Mouse (Mus musculus) subcutaneous adipose tissue, adult 2 months (tissue): Measurements from ENCODE around the gene Tbc1d4. TPM values are rescaled to one million over a fixed set of nuclear protein-coding genes. Genes with fewer than 3 reads are reported as not detected.

ENCODE experiments used
- polyA plus RNA-seq: library from polyadenylated mRNA; depleted of rRNA; stranded (reverse); fragments of >200 nt; gene quantifications from 2 replicates; pipeline ENCODE4 v1.2.3, GENCODE M21; 2012; ENCODE audit warnings: low replicate concordance; rRNA removed

Gene Tbc1d4
- polyA plus RNA-seq, result 15.6 and 23.3 TPM in 2 replicates

DNA sequence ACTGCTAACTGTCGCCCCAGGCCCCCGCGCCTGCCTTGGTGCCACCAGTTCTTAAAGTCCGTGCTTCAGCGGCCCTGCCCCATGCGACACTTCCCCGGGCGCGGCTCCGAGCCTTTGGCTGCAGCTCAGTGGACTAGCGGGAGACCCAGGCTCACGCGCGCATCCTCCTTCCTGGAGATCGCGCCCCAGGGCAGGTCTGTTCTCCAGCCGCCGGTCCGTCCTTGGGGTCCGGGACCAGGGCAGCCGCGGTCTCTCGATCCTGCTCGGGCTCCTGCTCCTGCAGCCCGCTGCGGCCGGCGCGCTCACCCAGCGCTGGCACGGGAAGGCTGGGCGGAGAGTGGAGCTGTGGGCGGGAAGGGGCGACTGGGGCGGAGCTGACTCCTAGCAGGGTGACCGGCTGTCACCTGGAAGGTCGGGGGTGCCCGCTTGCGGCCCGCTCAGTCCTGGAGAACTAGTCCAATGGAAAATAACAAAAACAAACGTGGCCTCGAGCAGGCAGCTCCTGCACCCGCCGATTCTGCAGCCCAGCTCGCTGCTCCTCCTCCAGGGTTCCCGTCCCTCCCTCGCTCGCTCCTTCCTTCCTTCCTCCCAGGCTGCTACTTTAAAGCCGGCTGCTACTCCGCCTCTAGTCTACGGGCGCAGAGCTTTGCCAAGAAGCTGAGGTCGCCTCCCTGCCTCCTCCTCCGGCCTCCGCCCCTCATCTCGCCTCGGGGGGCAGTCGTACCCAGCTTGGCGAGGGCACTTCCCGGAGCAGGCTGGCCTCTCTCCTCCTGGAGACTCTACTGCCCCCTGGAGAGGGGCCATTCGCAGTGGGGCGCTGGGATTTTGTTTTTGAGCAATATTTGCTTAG is at the start of gene Tbc1d4:
Gene Tbc1d4, minus strand, starts transcription at position 673 of the 850 bp plus-strand sequence.

DNA sequence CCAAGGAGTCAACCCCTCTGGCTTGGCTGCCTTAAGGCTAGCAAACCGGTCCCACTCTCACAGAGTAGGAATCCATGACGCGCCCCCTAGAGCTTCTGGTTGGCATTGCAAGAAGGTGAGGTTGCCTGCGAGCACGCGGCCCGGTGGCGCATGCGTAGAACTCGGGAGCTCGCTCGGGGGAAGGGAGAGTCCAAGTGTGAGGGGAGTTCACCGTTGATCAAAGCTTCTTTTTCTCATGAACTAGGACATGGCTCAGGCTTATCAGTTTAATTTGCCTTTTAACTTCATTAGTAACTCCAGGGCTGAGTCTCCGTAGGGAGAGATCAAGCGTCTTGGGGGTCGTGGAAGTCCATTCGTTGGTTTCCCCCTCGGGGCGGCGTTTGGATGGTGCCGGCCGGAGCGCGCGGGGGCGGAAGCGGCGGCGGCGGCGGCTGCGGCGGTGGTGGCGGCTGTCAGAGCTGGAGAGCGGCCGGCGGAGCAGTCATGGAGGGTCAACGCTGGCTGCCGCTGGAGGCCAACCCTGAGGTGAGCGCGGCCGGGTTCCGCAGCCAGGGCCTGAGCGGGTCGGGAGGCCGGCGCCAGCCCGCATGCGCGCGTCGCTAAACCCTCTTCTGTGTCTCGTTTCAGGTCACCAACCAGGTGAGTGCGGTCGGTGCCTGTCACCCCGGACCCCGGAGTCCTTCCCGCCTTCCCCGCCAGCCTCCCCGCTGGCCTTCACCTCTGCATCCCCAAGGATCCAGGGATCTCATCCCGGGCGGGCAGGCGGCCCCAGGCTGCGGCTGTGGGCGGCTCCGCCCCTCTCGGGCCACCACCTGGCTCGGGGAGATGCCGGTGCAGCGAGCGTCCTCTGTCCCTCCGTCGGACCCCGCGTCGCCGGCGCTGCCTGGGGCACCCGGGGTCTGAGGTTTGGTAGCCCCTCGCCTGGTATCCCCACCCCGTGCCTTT is 44.9 kb upstream of the Tbc1d4 start, which contains the start of gene Uchl3:
Gene Uchl3, plus strand, starts transcription at position 387 of the 945 bp plus-strand sequence.

GRCm38 (mm10) chr14:101640153-101640843 is 31.3 kb upstream of the Tbc1d4 start, which contains the start of gene Commd6:
Gene Commd6, minus strand, starts transcription at chr14:101640686.

Other genes starting within 250 kb of the Tbc1d4 start
- 27.2 and 36.1 TPM in 2 replicates for gene Commd6, start 31.5 kb upstream of the Tbc1d4 start, polyA plus RNA-seq
- 8.3 and 14.5 TPM in 2 replicates for gene Uchl3, start 44.8 kb upstream of the Tbc1d4 start, polyA plus RNA-seq
- 0.57 and 2.6 TPM in 2 replicates for gene Gm9922, start 120.6 kb upstream of the Tbc1d4 start, polyA plus RNA-seq
- 9.8 and 16.0 TPM in 2 replicates for gene Lmo7, start 120.8 kb upstream of the Tbc1d4 start, polyA plus RNA-seq